Mouse (Mus musculus): ENCODE results near the gene Mvb12a. TPM values are rescaled to one million over a fixed set of nuclear protein-coding genes. Genes with fewer than 3 reads are reported as not detected.

Mvb12a gene
- total RNA-seq, 1 experiment from 2014 or later, result 37.2 TPM

- no peak for ATAC-seq (replicated peaks in 1 of 2; ENCODE audit: insufficient read depth in 1 of 2, low FRiP score in 2 of 2, low TSS enrichment in 1 of 2, low read depth in 1 of 2, poor library complexity in 2 of 2, severe bottlenecking in 2 of 2)
These were observed 11.9 kb downstream of the Mvb12a start for GRCm38 (mm10) chr8:71554644-71555043.

DNA sequence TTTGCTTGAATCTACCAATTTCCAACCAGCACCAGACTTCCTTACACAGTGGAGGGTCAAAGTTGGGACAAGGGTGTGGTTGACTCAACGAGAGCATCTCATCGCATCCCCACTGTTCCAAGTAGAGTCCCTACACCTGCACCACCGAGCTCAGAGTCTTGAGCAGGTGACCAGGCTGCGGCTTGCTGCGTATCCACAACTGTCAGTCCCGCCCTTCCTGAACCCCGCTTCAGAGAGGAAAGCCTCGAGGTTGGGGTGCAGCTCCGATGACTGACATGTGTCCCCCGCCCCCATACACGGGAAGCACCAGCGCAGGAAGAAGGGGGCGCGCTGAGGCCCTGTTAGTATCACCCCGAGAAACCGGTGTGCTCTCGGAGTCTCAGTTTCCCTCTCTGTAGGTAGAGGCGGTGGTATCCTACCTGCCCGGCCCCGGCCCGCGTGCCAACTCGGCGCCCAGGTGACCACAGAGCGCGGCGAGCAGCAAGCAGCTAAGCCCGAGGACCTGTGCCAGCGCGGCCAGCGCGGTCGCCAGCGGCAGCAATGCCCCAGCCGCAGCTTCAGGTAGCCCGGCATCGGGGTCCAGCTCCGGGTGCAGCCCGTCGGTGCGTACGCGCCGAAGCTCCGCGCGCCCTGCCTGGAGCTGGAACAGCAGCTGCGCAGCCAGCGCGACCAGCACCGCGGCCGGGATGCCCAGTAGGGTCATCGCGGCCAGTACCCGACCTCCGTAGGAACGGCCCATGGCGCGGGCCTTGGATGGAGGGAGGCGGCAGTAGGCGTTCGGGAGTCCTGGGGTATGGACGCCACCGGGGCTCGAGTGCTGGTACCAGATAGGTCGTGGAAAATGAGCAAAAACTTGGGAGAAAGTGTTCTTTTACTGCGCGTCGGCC is 15.6 kb downstream of the Mvb12a start, which contains the start of gene Tmem221:
TSS of gene Tmem221 (minus strand) at position 801 of the 887 bp plus-strand sequence.
- no peak for ATAC-seq (replicated peaks in 1 of 2; ENCODE audit: insufficient read depth in 1 of 2, low FRiP score in 2 of 2, low TSS enrichment in 1 of 2, low read depth in 1 of 2, poor library complexity in 2 of 2, severe bottlenecking in 2 of 2)

DNA sequence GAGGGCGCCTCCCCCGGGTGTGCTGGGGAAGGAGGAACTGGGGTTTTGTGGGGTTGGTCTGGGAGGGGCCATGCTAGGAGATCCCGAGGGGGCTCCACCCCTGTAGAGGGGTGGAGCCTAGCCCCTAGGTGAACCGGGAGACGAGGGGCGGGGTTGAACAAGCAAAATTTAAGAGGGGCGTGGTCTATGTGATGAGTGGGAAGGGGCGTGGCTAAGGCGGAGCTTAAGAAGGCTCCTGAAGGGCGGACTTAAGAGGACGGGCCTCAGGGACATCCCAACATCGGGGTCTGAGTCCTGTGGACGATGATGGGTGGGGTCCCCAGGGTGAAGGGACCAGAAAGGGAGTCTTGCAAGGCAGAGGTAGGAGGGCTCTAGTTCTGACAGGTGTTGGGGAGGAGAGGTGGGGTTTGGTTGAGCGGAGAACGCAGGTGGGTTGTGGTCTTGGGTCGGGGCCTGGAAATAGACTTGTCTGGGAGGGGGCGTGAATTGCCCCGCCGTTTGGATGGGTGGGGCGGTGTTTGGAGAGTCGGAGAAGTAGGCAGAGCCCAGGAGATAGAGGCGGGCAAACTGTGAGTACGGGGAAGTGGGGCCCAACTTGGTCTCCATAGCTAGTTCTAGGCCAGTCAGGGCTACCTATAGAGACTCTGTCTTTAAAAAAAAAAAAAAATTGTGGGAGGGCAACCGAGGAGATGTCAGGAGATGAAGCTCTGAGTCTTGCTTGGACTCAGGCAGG is 16.4 kb downstream of the Mvb12a start:
- ATAC-seq (replicated peaks in 1 of 2; ENCODE audit: insufficient read depth in 1 of 2, low FRiP score in 2 of 2, low TSS enrichment in 1 of 2, low read depth in 1 of 2, poor library complexity in 2 of 2, severe bottlenecking in 2 of 2), result peak; percentile 56 to 63

GRCm38 (mm10) chr8:71560071-71560470 is 17.3 kb downstream of the Mvb12a start:
- ATAC-seq (replicated peaks in 1 of 2; ENCODE audit: insufficient read depth in 1 of 2, low FRiP score in 2 of 2, low TSS enrichment in 1 of 2, low read depth in 1 of 2, poor library complexity in 2 of 2, severe bottlenecking in 2 of 2), result no peak

DNA sequence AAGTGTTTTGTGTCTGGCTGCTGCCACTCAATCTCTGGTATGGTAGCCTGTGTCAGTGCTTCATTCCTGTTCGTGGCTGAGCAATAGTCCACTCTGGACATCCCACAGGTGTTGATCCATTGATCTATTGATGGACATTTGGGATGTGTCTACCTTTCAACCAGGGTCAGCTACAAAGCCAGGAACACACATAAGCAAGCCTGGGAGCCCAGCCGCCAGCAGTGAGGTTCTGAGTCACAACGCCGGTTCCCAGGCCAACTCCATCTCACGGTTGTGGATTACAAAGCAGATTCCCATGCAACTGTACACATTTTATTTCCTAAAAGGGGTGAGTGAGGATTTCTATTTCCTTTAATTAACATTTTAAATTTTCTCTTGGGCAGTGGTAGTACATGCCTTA is 18.0 kb downstream of the Mvb12a start:
- ATAC-seq (replicated peaks in 1 of 2; ENCODE audit: insufficient read depth in 1 of 2, low FRiP score in 2 of 2, low TSS enrichment in 1 of 2, low read depth in 1 of 2, poor library complexity in 2 of 2, severe bottlenecking in 2 of 2), result no peak

DNA sequence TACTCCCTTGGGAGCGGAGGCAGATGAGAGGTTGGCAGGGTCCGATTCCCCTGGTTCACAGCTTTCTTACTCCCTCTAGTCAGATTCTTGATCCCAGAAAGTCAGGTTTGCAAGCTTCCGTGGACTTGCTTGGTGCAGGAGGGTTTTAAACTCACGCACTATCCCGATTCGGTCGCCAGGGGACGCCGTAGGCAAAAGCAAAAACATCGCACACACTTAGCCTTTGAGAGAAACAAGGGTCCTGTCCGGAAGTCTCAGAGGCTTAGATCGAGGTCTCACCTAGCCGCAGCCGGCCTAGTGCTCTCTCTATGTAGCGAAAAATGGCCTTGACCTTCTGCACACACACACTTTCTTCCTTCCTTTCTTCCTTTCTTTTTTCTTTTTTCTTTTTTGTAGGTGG is 18.7 kb downstream of the Mvb12a start:
- peak; percentile 56 to 60 for ATAC-seq (replicated peaks in 1 of 2; ENCODE audit: insufficient read depth in 1 of 2, low FRiP score in 2 of 2, low TSS enrichment in 1 of 2, low read depth in 1 of 2, poor library complexity in 2 of 2, severe bottlenecking in 2 of 2)

DNA sequence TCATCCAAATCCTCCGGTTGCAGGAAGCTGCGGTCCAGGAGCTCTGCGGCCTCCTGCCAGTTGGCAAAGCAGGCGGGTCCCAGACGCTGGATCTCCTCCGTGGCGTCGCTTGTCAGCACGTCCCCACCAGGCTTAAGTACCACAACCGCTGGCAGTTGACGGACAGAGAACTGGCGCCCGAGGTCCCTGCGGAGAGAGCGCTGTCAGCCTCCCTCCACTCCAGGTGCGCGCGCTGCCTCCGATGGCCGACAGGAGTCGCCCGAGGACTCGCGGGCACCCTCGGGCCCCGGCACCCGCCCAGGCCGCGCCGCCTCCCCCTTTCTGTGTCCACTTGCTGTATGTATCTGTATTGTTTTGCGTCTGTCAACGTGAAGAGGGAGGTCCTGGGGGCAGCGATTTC is 20.0 kb downstream of the Mvb12a start:
- ATAC-seq (replicated peaks in 1 of 2; ENCODE audit: insufficient read depth in 1 of 2, low FRiP score in 2 of 2, low TSS enrichment in 1 of 2, low read depth in 1 of 2, poor library complexity in 2 of 2, severe bottlenecking in 2 of 2), result peak; percentile 63 to 75

DNA sequence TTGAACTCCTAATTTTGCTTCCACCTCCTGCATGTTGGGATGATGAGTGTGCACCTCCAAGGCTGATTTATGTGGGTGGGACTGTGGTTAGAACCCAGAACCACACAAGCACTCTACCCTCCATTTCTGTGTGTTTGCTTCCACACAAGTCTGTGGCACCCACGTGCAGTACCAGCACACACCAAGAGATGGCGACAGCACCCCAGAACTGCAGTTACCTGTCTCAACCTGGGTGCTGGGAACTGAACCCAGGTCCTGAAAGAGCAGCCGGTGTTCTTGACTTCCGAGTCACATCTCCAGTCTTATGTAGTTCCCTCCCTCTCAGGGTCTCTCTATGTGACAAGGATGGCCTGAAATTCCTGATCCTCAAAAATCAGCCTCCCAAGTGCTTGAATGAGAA is 21.3 kb downstream of the Mvb12a start:
- ATAC-seq (replicated peaks in 1 of 2; ENCODE audit: insufficient read depth in 1 of 2, low FRiP score in 2 of 2, low TSS enrichment in 1 of 2, low read depth in 1 of 2, poor library complexity in 2 of 2, severe bottlenecking in 2 of 2), result no peak

GRCm38 (mm10) chr8:71566501-71566900 is 23.8 kb downstream of the Mvb12a start, which contains the start of gene Nxnl1:
Nxnl1 (minus strand) TSS chr8:71566601.
- no peak for ATAC-seq (replicated peaks in 1 of 2; ENCODE audit: insufficient read depth in 1 of 2, low FRiP score in 2 of 2, low TSS enrichment in 1 of 2, low read depth in 1 of 2, poor library complexity in 2 of 2, severe bottlenecking in 2 of 2)

DNA sequence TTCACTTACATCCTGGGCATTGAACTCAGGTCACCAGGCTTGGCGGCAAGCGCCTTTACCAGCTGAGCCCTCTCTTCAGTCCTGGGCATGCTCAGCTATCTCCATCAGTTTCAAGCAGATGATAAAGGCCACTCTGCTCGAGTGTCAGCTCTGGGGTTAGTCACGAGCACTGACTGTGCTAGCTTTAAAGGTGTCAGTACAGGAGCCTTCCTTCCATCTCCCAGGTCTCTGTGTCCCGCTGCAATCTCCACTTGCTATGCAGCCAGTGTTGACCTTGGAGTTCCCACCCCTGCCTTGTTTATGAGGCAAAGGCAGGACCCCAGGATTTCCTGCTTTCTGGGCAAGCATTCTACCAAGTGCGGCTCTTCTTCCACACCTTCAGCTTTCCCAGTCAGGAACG is 24.9 kb downstream of the Mvb12a start:
- ATAC-seq (replicated peaks in 1 of 2; ENCODE audit: insufficient read depth in 1 of 2, low FRiP score in 2 of 2, low TSS enrichment in 1 of 2, low read depth in 1 of 2, poor library complexity in 2 of 2, severe bottlenecking in 2 of 2), result no peak

DNA sequence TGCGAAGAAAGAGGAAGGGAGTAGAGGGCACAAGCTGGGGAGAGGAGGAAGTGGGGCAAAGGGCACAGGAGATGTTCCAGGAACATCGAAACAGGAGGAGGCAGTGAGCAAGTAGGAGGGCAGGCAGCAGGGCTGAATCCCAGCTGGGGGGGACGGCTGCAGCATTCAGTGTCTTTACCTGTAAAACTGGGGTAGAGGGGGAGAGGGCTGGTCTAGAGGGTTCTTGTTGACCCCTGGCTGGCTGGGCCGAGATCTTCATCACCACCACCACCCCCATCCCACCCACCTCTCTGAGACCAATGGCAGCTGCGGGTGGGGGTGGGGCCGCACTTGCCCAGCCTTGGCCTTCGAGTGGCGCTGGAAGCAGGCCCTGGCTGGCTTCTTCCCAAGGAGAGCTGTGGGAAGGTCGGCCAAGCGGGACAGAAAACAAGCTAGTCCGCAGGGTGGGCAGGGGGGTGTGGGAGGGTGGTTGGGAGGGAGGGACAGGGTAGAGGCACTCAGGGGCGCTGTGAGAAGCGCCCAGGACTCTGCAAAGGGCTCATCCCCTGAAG is 25.7 kb downstream of the Mvb12a start, which contains the start of gene Slc27a1:
TSS of gene Slc27a1 (plus strand) at position 496 of the 551 bp plus-strand sequence.
- ATAC-seq (replicated peaks in 1 of 2; ENCODE audit: insufficient read depth in 1 of 2, low FRiP score in 2 of 2, low TSS enrichment in 1 of 2, low read depth in 1 of 2, poor library complexity in 2 of 2, severe bottlenecking in 2 of 2), result no peak

DNA sequence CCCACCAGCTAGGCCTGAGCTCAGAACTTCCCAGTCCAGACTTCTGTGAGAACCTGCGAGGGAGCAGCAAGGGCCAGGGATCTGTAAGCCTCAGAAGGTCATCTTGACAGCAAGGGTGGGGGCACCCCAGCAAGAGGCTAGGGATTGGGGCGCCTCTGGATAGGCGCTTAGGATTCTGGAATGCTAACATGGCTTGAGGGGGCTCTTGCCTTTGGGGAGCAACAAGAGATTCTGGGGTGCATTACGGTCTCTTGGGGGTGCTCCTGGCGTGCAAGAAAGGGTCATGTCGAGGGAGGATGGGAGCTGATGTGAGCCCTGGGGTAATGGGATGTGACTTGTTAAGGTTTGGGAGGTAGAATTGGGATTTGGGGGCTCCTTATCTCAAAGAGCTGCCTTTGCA is 26.2 kb downstream of the Mvb12a start:
- no peak for ATAC-seq (replicated peaks in 1 of 2; ENCODE audit: insufficient read depth in 1 of 2, low FRiP score in 2 of 2, low TSS enrichment in 1 of 2, low read depth in 1 of 2, poor library complexity in 2 of 2, severe bottlenecking in 2 of 2)

DNA sequence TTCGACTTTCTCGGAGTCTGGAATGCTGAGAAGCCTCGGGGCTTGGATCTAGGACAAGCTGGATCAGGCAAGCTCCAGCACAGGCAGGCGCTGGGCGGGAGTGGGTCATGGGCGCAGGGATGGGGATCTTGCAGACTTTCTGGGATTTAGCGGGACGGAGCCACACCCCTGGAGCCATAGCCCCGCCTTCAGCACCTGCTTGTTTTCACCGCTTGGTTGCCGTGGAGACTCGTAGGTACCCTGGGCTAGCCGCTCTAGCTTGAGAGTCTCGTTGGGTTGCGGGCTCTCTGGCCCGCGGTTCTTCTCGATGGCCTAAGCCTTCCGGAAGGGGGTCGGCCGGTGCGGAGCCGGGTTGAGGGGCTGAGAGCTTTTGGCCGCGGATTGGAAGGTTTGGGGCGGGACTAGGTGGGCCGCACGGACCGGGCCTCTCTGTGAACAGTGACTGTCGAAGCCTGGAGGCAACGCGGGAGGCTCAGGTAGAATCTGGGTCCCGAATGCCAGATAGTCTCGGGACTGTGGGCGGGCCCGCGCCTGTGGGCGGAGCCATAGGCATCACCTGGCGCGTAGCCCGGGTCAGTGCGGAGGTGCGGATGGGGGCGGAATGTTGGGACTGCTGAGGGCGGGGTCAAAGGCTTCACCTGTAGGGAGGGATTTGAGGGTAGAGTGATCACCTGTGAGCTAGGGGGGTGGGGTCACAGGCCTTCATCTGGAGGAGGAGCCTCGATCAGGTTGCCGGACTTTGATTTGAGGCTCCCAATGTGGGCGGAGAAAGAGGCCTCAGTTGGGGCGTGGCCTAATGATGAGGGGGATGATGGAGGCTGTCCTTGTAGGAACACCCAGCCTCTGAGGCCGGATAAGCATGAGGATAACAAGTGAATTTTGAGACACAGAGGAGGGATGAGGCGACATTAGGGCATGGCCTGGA is 26.9 kb downstream of the Mvb12a start:
- ATAC-seq (replicated peaks in 1 of 2; ENCODE audit: insufficient read depth in 1 of 2, low FRiP score in 2 of 2, low TSS enrichment in 1 of 2, low read depth in 1 of 2, poor library complexity in 2 of 2, severe bottlenecking in 2 of 2), result peak; percentile 59 to 62

DNA sequence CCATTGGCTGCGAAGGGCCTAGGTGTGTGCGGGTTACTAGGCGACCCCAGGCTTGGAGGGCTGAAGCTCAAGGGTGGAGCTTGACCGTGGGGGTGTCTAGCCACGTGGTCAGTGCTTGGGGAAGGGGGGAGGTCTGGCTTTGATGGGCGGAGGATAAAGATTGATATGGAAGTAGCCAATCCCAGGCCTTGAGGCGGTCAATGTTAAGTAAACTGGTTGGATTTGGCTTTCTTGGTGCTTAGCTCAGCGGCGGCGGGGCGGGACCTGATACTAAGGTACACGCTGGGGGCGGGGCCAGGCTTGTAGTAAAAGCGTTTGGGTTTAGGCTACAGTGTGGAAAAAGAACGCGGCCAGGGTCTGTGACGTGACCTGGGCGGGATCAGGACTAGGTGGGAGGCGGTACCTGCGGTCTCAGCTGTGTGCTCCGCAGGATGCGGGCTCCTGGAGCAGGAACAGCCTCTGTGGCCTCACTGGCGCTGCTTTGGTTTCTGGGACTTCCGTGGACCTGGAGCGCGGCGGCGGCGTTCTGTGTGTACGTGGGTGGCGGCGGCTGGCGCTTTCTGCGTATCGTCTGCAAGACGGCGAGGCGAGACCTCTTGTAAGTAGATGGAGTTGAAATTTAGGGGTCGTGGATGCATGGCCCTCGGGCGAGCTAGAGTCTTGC is 27.7 kb downstream of the Mvb12a start:
- ATAC-seq (replicated peaks in 1 of 2; ENCODE audit: insufficient read depth in 1 of 2, low FRiP score in 2 of 2, low TSS enrichment in 1 of 2, low read depth in 1 of 2, poor library complexity in 2 of 2, severe bottlenecking in 2 of 2), result peak; percentile 77 to 89

GRCm38 (mm10) chr8:71572077-71572476 is 29.4 kb downstream of the Mvb12a start:
- no peak for ATAC-seq (replicated peaks in 1 of 2; ENCODE audit: insufficient read depth in 1 of 2, low FRiP score in 2 of 2, low TSS enrichment in 1 of 2, low read depth in 1 of 2, poor library complexity in 2 of 2, severe bottlenecking in 2 of 2)

DNA sequence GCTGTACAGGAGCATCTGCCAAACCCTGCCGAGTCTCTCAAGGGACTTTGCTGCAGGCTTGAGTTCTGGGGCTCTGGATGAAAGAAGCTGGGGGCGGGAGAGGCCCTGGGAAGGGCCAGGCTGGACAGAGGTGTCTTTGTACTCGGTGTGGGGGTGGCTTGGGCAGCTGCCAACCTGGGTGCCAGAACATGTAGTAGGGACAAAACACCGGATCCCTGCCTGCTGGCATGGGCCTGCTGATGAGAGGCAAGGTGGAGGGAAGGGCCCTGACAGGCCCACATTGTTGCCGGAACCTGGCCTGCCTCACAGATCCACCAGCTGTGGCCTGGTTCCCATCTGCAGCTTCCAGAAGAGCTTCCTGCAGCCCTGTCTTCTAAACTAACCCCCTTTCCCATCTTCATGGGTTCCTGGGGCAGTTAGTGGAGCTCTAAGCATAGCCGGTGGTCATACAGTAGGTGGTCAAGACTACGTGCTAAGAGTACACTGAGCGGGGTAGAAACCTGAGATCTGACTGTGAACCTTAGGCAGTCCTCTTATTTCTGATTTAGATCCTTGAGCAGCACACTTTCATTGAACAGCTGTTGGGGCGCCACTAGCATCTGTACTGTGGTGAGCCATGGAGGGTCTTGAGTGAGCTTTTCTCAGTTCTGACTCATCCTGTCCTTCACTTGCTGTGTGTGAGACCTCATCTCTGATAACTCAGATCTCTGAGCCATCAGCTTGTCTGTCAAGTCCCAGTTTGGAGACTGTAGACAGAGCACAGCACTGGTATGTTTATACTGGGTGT is 30.3 kb downstream of the Mvb12a start:
- no peak for ATAC-seq (replicated peaks in 1 of 2; ENCODE audit: insufficient read depth in 1 of 2, low FRiP score in 2 of 2, low TSS enrichment in 1 of 2, low read depth in 1 of 2, poor library complexity in 2 of 2, severe bottlenecking in 2 of 2)
